Mouse (Mus musculus): ENCODE data around the gene Trmt1. TPM values are rescaled to one million over a fixed set of nuclear protein-coding genes. Genes with fewer than 3 reads are reported as not detected.

Trmt1 gene
- polyA plus RNA-seq, 1 experiment from 2014 or later: 66.8 TPM

- Histone ChIP-seq H3K36me3 (ENCODE audit: control insufficient read depth, insufficient read depth, low read length) (no peaks in the 10 kb centered on the region; the same call in 1 of the 2 replicates), H3K27ac (ENCODE audit: low read depth, low read length) (no peak overlapping the region), H3K27me3 (replicated peaks; ENCODE audit: control insufficient read depth, insufficient read depth, low read length) (no peaks in the 10 kb centered on the region), H3K4me2 (ENCODE audit: low read length) (no peak overlapping the region), H3K9ac (ENCODE audit: low read depth, low read length) (no peak overlapping the region), H3K4me3 (ENCODE audit: low read length) (no peak overlapping the region), H3K4me1 (ENCODE audit: control insufficient read depth, insufficient read depth, low read depth, low read length) (peaks cover 21% of the 10 kb centered on the region), H3K9me3 (ENCODE audit: control insufficient read depth, low read length) (no peaks in the 10 kb centered on the region)
- 85% methylated on average over 2 of the region's 2 CpGs for WGBS
- no peak for ATAC-seq
Observed at GRCm38 (mm10) chr8:84682257-84682656, 3.9 kb upstream of the Trmt1 start.

DNA sequence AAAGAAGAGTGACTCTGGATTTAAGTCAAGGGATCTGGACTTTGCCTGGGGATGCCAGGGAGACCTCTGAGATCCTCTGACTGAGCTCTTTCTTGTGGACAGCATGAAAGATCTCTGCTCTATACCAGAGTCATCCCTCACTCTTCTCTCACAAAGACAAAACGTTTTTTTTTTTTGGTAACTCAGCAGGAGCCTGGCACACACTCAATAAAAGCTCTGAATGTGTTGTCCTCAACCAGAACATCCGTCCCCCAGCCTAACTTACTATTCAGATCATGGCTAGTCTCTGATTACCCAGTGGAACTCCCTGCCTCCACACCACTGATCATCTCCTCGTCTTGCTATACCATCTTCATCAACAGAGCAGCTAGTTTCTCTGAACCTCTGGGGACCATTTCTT is 1.6 kb upstream of the Trmt1 start:
- no peaks in the 10 kb centered on the region for H3K27me3 ChIP-seq (replicated peaks; ENCODE audit: control insufficient read depth, insufficient read depth, low read length)
- no peak overlapping the region; the same call in 1 of the 2 replicates for H3K27ac ChIP-seq (ENCODE audit: low read depth, low read length)
- no peaks in the 10 kb centered on the region for H3K9me3 ChIP-seq (ENCODE audit: control insufficient read depth, low read length)
- no peak for ATAC-seq
- H3K4me1 ChIP-seq (ENCODE audit: control insufficient read depth, insufficient read depth, low read depth, low read length): peaks cover 31% of the 10 kb centered on the region
- WGBS: 12% methylated on average over 3 of the region's 3 CpGs
- no peaks in the 10 kb centered on the region; the same call in 1 of the 2 replicates for H3K36me3 ChIP-seq (ENCODE audit: control insufficient read depth, insufficient read depth, low read length)
- H3K4me2 ChIP-seq (ENCODE audit: low read length): no peak overlapping the region
- H3K4me3 ChIP-seq (ENCODE audit: low read length): no peak overlapping the region
- H3K9ac ChIP-seq (ENCODE audit: low read depth, low read length): no peak overlapping the region

DNA sequence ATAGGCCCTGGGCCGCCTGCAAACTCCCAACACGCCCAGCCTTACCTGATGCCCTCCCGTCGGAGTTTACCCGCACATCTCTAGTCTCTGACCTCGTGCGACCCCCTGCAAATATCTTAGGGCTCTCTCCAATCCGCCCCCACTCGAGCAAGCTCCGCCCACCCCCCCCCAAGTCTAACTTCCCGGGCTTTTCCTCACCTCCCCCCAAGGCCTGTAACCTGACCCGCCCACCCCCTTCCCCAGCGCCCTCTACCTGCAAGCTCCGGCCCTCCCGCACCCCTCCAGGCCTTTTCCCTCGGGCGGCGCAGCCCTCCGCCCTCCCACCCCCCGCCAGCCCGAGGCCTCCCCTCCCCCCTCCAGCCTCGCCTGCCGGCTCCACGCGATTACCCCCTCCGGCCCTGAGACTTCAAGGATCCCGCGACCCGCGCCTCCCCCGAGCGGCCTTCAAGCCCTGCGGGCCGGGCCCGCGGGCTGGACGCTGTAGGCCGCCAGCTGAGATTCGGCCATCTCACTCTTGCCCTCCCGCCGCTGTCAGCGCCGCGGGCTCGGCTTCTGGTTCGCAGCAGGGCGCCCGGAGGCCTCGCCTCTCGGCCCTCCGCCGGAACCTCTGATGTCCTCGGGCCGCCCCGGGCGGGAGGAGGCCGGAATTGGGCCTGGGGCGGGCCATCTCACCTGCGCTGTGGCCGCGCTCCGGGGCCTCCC is 1.0 kb downstream of the Trmt1 start:
- Histone ChIP-seq H3K4me2 (ENCODE audit: low read length) (peak overlapping the region; percentile 94), H3K9me3 (ENCODE audit: control insufficient read depth, low read length) (no peaks in the 10 kb centered on the region), H3K4me1 (ENCODE audit: control insufficient read depth, insufficient read depth, low read depth, low read length) (peaks cover 39% of the 10 kb centered on the region), H3K9ac (ENCODE audit: low read depth, low read length) (peak overlapping the region; percentile 99), H3K36me3 (ENCODE audit: control insufficient read depth, insufficient read depth, low read length) (peaks cover 8% of the 10 kb centered on the region), H3K27ac (ENCODE audit: low read depth, low read length) (peak overlapping the region; percentile 94), H3K27me3 (replicated peaks; ENCODE audit: control insufficient read depth, insufficient read depth, low read length) (no peaks in the 10 kb centered on the region), H3K4me3 (ENCODE audit: low read length) (peak overlapping the region; percentile 94)
- under 1% methylated on average over 51 of the region's 62 CpGs for WGBS
- ATAC-seq: peak; percentile 46; the same call in 1 of the 2 replicates

- peak; percentile 83 for ATAC-seq
- Histone ChIP-seq H3K27ac (ENCODE audit: low read depth, low read length) (peak within 1 kb of the TSS; percentile 94), H3K4me1 (ENCODE audit: control insufficient read depth, insufficient read depth, low read depth, low read length) (peaks cover 39% of the 10 kb centered on the region), H3K4me3 (ENCODE audit: low read length) (peak within 1 kb of the TSS; percentile 94), H3K4me2 (ENCODE audit: low read length) (peak within 1 kb of the TSS; percentile 94), H3K9me3 (ENCODE audit: control insufficient read depth, low read length) (no peaks in the 10 kb centered on the region), H3K9ac (ENCODE audit: low read depth, low read length) (peak within 1 kb of the TSS; percentile 99), H3K27me3 (replicated peaks; ENCODE audit: control insufficient read depth, insufficient read depth, low read length) (no peaks in the 10 kb centered on the region), H3K36me3 (ENCODE audit: control insufficient read depth, insufficient read depth, low read length) (peaks cover 9% of the 10 kb centered on the region)
- WGBS: under 1% methylated on average over 22 of the region's 37 CpGs
Observed at GRCm38 (mm10) chr8:84687705-84688100, 1.6 kb downstream of the Trmt1 start, which contains the start of gene Nacc1. Gene Nacc1 (minus strand): TSS chr8:84687862.

GRCm38 (mm10) chr8:84689091-84689915 is 3.2 kb downstream of the Trmt1 start:
- Histone ChIP-seq H3K4me1 (ENCODE audit: control insufficient read depth, insufficient read depth, low read depth, low read length) (peaks cover 39% of the 10 kb centered on the region), H3K4me2 (ENCODE audit: low read length) (peak overlapping the region; percentile 98), H3K27ac (ENCODE audit: low read depth, low read length) (peak overlapping the region; percentile 71), H3K9ac (ENCODE audit: low read depth, low read length) (peak overlapping the region; percentile 74), H3K4me3 (ENCODE audit: low read length) (peak overlapping the region; percentile 84), H3K27me3 (replicated peaks; ENCODE audit: control insufficient read depth, insufficient read depth, low read length) (no peaks in the 10 kb centered on the region), H3K9me3 (ENCODE audit: control insufficient read depth, low read length) (no peaks in the 10 kb centered on the region), H3K36me3 (ENCODE audit: control insufficient read depth, insufficient read depth, low read length) (peaks cover 15% of the 10 kb centered on the region)
- WGBS: under 1% methylated on average over 46 of the region's 47 CpGs
- ATAC-seq: peak; percentile 86

GRCm38 (mm10) chr8:84693332-84693731 is 7.2 kb downstream of the Trmt1 start:
- Histone ChIP-seq H3K9ac (ENCODE audit: low read depth, low read length) (no peak overlapping the region), H3K4me3 (ENCODE audit: low read length) (no peak overlapping the region), H3K9me3 (ENCODE audit: control insufficient read depth, low read length) (no peaks in the 10 kb centered on the region), H3K27ac (ENCODE audit: low read depth, low read length) (no peak overlapping the region), H3K4me1 (ENCODE audit: control insufficient read depth, insufficient read depth, low read depth, low read length) (peaks cover 14% of the 10 kb centered on the region), H3K36me3 (ENCODE audit: control insufficient read depth, insufficient read depth, low read length) (peaks cover 31% of the 10 kb centered on the region), H3K27me3 (replicated peaks; ENCODE audit: control insufficient read depth, insufficient read depth, low read length) (no peaks in the 10 kb centered on the region), H3K4me2 (ENCODE audit: low read length) (no peak overlapping the region)
- no peak for ATAC-seq
- 81% methylated on average over 4 of the region's 4 CpGs for WGBS

DNA sequence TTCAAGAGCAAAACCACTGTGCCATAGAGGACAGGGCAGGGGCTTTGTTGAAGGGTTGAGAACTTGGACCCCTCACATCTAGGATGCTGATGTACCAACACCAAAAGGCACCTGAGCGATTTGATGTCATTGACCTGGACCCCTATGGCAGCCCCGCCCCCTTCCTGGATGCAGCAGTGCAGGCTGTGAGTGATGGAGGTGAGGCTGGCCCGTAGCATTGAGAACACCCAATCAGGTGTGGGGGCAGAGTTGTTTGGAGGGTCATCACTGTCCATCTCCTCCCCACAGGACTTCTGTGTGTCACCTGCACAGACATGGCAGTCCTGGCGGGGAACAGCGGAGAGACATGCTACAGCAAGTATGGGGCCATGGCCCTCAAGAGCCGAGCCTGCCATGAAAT is 9.0 kb downstream of the Trmt1 start:
- Histone ChIP-seq H3K27me3 (replicated peaks; ENCODE audit: control insufficient read depth, insufficient read depth, low read length) (no peaks in the 10 kb centered on the region), H3K9ac (ENCODE audit: low read depth, low read length) (no peak overlapping the region), H3K4me2 (ENCODE audit: low read length) (no peak overlapping the region), H3K36me3 (ENCODE audit: control insufficient read depth, insufficient read depth, low read length) (peaks cover 33% of the 10 kb centered on the region), H3K4me3 (ENCODE audit: low read length) (no peak overlapping the region), H3K27ac (ENCODE audit: low read depth, low read length) (no peak overlapping the region), H3K9me3 (ENCODE audit: control insufficient read depth, low read length) (no peaks in the 10 kb centered on the region), H3K4me1 (ENCODE audit: control insufficient read depth, insufficient read depth, low read depth, low read length) (peaks cover 4% of the 10 kb centered on the region)
- no peak for ATAC-seq
- 98% methylated on average over 6 of the region's 6 CpGs for WGBS

DNA sequence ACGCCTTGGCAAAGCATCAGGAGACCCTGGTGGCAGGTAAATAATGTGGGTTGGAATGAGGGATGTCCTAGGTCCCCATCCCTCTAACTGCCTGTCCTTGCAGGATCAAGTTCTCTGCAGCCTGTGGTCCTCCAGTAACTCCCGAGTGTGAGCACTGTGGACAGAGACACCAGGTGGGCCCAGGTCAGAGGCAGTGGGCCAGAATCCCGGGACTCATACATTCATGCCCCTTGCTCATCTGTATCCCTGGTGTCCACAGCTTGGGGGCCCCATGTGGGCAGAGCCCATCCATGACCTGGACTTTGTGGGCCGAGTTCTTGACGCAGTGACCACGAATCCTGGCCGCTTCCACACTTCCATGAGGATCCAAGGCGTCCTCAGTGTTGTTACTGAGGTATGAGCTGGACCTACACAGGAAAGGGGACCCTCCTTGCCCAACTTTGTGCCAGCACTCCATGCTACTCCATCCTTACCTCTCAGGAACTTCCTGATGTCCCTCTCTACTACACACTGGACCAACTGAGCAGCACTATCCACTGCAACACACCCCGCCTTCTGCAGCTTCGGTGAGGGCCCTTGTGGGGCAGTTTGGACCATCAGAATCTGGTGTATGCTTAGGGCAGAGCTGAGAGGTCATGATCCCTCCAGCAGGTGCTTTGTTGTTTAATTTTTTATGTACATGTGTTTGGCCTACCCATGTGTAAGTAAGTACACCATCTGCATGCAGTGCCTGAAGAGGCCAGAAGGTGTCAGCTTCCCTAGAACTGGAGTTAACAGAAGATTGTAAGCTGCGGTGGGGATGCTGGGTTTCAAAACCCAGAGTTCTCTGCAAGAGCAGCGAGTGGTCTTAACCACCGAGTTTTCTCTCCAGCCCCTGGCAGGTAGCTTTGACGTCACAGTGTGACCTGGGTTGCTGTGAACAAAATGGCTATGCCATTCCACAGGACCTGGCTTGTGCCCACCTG is 11.3 kb downstream of the Trmt1 start:
- Histone ChIP-seq H3K27me3 (replicated peaks; ENCODE audit: control insufficient read depth, insufficient read depth, low read length) (peaks cover 4% of the 10 kb centered on the region), H3K27ac (ENCODE audit: low read depth, low read length) (no peak overlapping the region), H3K9me3 (ENCODE audit: control insufficient read depth, low read length) (no peaks in the 10 kb centered on the region), H3K36me3 (ENCODE audit: control insufficient read depth, insufficient read depth, low read length) (peaks cover 23% of the 10 kb centered on the region), H3K9ac (ENCODE audit: low read depth, low read length) (no peak overlapping the region), H3K4me1 (ENCODE audit: control insufficient read depth, insufficient read depth, low read depth, low read length) (no peaks in the 10 kb centered on the region), H3K4me3 (ENCODE audit: low read length) (no peak overlapping the region), H3K4me2 (ENCODE audit: low read length) (no peak overlapping the region)
- WGBS: 90% methylated on average over 14 of the region's 14 CpGs
- no peak for ATAC-seq
